Mouse (Mus musculus): ENCODE measurements at regions not wholly inside any gene's neighbourhood (a gene's known extent, or its start where the extent isn't known, plus 50 kb on each side); places are given as distances from the start of the nearest gene placed in this dataset.
"Not testable (repeated sequence)": the region's sequence is repeated elsewhere in the genome, so short reads cannot be mapped to it uniquely, and the experiment has no call there.

GRCm38 (mm10) chr4:105658581-105658980 lies 131.1 kb upstream of the Gm12728 start:
- DNase-seq: no peak

DNA sequence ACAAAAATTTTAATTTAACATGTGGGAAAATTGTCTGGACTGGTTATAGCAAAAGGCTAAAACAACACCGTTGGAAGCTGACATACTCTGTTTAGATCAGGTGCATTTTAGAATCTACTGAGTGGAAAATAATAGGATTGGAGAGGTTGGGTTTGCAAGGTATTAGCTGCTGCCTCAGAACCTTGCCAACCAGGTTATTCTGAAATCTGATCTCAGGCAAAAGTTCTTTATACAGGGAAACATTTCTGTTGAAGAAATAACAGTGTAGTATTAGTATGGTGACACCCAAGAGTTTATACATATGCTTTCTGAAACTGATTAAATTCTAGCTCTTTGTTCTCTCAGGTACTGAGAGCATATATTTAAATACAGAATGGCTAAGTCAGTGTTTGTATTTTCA lies 113.0 kb upstream of the Gm12728 start:
- no peak for DNase-seq

GRCm38 (mm10) chr4:105690716-105691115 lies 99.0 kb upstream of the Gm12728 start:
- no peak for DNase-seq

GRCm38 (mm10) chr4:105692380-105692779 lies 97.3 kb upstream of the Gm12728 start:
- no peak for DNase-seq

GRCm38 (mm10) chr4:105695895-105696294 lies 93.8 kb upstream of the Gm12728 start:
- DNase-seq: peak in 1 of 2 experiments; percentile 22

DNA sequence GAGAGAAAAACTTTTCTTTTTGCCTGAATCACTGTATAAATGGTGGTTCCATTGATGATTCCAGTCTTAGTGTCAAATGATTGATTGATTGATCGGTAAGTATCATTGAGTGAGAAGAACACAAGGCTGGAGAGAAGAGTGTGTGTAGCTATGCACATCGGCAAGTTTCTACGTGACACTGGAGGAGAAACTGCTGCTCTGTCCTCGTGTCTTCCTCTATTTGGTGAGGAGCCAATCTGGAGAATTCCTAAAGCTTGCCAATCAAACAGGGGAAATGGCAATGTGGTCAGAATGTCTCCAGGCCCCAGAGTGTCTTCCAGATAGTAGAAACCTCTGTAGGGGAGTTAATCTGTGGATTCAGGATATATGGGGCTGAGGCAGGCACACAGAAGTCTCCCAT lies 92.5 kb upstream of the Gm12728 start:
- DNase-seq: no peak

DNA sequence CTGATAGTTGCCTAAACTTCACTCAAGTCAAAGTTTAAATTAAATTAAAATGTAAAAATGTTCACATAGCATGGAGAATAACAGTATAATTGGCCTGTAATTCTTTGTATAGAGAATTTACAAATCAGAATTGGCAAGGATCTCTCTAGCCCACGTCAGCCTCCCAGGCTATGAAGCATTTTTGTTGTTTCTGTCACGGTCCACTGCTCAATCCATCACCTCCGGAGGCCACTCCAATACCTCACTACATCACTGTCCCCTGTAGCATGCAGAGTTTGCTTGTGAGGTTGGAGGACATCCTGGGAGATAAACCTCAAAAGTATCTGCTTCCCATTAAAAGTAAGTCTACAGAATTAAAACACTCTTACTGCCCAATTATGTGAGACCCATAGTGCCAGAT lies 87.6 kb upstream of the Gm12728 start:
- no peak for DNase-seq

DNA sequence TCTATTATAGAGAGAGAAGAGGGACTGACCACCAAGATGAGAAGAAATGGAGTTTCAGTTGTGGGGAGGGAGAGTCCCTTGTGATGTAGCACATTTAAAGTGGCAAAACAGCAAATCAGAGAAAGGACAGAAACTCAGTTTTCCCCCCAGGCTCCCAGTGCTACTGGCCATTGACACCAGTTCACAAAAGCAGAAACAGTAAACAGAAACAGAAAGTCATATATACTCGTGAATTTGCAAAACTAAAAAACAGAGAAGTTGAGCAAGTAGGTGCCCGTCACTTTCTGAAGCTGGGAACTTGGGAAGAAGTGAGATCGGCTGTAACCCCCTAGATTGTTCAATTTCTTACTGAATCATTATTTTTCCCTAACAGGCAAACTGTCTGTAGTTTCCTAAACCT lies 86.3 kb upstream of the Gm12728 start:
- no peak for DNase-seq

GRCm38 (mm10) chr4:105704271-105704670 lies 85.4 kb upstream of the Gm12728 start:
- DNase-seq: no peak

- peak in 1 of 2 experiments; percentile 14 for DNase-seq
These were observed 83.7 kb upstream of the Gm12728 start for GRCm38 (mm10) chr4:105705996-105706395.

- no peak for DNase-seq
These were observed 81.4 kb upstream of the Gm12728 start for GRCm38 (mm10) chr4:105708080-105708796.

GRCm38 (mm10) chr4:105713956-105714355 lies 75.7 kb upstream of the Gm12728 start:
- DNase-seq: no peak

DNA sequence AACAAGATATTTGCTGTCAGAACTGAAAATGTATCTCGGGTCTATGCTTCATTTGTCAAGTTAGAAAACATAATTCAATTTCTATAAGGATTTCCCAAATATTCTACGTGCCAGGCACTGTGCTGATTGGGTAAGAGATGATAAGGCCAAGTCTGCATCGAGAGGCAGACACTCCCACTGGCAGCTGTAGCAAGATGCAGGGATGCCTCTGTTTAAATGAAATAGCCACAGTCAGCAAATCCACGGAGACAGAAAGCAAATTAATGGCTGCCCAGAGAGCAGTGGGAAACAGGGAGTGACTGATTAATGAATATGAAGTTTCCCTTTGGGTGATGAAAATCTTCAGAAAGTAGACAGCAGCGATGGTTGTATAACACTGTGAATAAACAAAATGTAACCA lies 71.6 kb upstream of the Gm12728 start:
- no peak for DNase-seq

GRCm38 (mm10) chr4:105728696-105729095 lies 61.0 kb upstream of the Gm12728 start:
- DNase-seq: no peak

DNA sequence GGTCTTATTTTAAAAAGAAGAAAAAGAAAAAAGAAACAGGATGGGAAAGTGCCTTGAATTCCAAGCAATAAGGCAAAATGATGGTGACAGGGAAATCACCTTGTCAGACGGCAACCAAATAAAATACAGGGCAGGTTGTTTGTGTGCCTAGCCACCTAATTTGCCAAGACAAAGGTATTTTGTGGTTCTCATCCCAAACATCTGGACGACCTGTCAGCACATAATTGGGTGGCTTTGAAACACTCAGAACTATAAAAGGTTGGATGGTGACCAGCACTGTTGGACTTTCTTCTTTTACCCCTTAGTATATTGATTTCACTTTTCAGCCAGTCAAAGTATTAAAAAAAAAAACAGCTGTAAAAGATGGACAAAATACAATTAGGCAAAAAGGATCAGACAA lies 58.8 kb upstream of the Gm12728 start:
- DNase-seq: no peak

GRCm38 (mm10) chr4:105735116-105735515 lies 54.6 kb upstream of the Gm12728 start:
- not testable (repeated sequence) for DNase-seq
